Mouse (Mus musculus): Measurements from ENCODE around the gene Plekhb2.

DNA sequence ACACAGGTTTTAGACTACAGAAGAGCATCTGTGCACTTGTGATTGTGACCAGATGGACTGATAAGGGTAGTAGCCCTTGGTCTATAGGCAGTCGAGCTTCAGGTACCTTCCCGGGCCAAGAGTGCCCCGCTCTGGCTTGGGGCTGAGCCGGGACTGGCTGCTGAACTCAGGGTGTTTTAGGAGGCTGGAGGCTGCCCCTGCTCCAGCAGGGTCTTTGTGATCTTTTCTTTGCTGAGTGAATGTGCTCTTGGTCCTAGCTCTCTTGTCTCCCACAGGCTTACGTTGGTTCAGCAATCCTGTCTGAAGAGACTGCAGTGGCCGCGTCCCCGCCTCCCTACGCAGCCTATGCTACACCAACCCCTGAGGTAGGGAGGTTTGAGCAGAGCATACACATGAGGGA, 16.1 kb downstream of the Plekhb2 start:
- TF ChIP-seq CTCF (IDR thresholded peaks at IDR 0.05; ENCODE audit: low read depth, low read length) (no peak), TAL1 (conservative IDR thresholded peaks at IDR 0.05; ENCODE audit: low read depth, low read length) (no peak), GATA1 (IDR thresholded peaks at IDR 0.05; ENCODE audit: borderline replicate concordance, low read length) (no peak)

Measured in G1E (cell line).